Mouse (Mus musculus) T-cell, adult 2 months (primary cell): ENCODE measurements at regions not wholly inside any gene's neighbourhood (a gene's known extent, or its start where the extent isn't known, plus 50 kb on each side); places are given as distances from the start of the nearest gene placed in this dataset.
"Not testable (repeated sequence)": the region's sequence is repeated elsewhere in the genome, so short reads cannot be mapped to it uniquely, and the experiment has no call there.

ENCODE experiments used
- DNase-seq: peaks from one replicate; pipeline ENCODE4 v3.0.0; 2022; ENCODE audit warnings: low spot score

DNA sequence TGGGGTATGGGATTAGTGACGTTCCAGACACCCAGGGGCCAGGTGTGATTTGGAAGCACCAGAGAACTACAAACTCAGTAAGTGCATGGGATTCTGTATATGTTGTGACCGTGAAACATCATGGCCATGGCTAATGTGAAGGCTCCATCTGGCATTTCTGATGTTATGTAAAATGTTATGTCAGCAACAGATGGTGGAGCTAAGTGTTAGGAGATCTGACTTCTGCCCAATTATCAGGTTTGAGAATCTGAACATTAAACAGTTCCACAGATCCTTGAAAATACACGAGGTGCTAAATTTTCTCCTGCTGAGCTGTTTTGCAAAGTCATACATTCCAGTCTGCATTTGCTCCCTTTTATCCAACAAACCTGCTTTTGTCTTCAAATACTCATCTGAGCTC, 223.6 kb upstream of the Egfl6 start:
- DNase-seq, result no peak

DNA sequence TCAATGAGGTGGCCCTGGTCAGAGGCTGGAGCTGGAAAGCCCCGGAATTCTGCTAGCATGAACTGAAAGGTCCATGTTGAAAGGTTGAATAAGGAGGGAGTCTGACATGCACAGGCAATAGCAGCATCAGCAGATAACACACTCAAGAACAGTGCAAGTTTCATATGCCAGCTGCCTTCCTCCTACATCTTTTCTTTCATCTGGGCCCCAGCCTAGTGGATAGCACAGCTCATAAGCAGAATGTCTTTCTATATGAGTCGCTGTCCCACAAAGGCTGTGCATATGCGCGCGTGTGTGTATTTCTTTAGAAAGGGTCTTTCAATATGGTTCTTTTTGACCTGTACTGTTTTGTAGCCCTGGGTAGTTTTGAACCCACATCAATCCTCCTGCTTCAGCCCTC, 222.7 kb upstream of the Egfl6 start:
- DNase-seq, result no peak

DNA sequence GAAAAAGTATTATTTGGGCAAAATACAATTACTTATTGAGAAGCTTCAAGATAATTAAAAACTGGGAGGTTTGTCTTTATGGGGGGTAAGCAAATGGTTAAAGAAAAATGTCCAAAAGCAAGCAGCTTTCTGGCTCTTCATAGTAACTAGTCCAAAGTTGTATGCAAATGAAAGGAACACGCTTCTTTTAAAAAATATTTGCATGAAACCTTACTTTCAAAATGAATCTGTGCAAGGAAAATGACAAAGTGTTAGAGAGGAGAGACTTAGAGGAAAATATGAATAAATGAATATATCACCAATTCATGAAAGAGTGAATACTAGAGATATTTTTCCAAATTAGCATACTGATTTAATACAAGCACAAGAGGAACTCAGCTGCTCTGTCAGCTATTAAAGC, 220.4 kb upstream of the Egfl6 start:
- no peak for DNase-seq

DNA sequence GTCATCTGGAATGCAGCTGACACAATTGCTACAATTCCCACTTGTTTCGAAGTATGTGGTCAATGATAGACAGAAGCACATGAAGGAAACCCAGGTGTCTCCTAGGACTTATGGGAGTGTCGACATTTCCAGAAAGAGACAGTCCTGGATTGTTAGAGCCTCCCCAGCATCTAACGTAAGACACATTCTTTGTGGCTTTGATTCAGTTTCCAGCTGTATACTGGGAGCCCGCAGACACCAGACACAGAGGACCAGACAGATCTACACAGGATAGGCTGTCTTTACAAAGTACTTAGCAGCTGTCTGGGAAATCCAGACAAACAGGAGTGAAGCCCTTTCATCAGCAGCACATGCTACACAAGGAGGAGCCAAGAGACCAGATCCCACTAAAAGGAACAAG, 220.0 kb upstream of the Egfl6 start:
- no peak for DNase-seq

DNA sequence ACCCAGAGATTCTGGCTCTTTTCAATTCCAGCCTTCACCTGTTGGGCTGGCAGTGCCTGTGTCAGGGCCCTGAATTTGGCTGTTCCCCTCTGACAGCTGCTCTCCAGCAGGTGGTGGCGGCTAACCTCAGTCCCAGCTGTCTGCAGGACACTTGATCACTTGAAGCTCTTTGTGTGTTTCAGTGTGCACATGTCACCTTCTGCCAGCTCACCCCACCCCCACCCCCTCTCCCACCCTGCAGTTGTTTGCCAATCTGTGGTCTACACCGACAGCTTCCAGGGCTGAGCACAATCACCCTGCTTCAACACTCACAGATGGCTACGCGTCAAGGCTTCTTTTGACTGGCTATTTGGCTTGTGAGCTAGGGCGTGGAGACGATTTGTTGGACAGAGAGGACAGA, 217.7 kb upstream of the Egfl6 start:
- DNase-seq, result peak; percentile 2

DNA sequence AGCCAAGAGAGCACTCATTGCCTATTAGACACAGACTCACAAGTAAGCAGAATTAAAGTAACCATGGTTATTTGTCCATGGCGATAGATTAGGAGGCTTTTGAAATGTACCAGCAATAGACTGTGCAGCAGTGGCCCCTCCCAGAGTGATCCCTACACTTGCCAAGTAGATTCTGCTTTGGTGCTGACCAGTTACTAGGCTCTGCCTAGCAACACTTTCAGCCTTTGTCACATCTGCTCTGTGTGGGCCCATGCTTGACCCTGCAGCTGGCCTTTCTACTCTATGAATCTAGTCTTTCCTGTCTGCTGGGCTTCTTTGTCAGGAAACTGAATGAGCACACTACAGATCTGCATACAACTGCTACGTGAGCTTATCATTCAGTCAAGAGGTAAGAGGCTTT, 215.5 kb upstream of the Egfl6 start:
- no peak for DNase-seq

DNA sequence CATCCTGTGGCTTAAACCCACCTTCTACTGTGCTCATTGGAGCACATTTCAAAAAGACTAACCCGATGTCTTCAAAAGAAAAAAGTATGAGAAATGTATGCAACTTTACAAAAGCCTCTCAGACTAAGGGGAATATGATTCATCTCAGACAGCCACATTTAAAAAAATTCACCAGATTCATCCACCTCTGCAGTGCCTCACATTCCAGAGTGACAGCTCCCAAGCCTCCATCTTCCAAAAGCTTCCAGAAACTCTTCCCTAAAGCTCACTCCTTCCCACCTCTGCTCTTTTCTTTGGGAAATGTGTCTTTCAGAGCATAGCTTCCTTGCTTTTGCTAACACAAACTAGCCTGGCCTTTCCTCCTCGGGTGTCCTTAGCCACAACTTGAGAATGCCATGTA, 210.1 kb upstream of the Egfl6 start:
- DNase-seq, result no peak

DNA sequence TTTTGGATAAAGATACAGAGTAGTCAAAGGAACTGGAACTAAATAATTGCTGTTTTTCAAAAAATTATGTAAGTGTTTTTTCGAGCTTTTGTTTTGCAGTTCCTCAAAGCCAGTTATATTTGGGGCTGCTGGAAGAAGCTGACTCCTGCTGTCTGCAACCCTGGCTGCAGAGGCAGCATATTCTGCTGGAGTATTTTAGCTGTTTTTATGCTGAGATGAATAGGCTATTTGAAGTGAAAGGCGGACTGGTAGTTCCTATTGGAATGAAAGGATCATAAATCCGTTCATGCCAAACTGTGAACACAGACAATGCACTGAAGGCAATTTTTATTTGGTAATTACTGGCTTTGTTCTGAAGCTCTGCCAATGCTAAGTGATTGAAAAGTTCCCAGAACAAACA, 203.5 kb upstream of the Egfl6 start:
- DNase-seq, result no peak

DNA sequence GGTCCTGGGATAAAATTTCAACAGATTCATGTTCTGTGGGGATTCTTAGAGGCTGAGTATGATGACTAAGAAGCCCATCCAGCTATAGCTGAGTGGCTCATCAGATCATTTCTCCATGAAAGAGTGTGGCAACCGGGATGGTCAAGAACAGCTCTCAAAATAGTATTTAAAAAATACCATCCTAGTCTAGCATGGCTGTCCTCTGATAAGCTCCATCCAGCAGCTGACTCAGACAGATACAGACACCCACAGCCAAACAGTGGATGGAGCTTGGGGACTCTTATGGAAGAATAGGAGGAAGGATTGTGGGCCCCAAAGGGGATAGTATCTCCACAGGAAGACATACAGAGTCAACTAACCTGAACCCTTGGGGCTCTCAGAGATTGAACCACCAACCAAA, 201.6 kb upstream of the Egfl6 start:
- not testable (repeated sequence) for DNase-seq

DNA sequence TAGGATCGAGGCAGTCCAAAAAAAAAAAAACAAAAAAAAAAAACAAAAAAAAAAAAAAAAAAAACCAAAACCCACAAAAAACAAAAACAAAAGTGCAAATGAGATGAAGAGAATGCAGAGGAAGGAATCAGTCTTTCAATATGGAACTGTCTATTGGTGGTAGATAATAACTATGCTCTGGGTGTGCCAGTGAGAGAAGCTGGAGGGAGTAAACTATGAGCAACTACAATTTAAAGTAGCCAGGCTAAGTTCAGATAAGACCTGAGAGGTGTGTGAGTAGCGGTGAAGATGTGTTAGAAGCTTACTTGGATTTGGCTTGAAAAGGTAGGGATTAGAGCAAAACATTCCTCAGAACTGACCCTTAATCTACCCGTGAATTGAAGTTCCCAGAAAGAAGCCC, 200.1 kb upstream of the Egfl6 start:
- DNase-seq, result no peak

DNA sequence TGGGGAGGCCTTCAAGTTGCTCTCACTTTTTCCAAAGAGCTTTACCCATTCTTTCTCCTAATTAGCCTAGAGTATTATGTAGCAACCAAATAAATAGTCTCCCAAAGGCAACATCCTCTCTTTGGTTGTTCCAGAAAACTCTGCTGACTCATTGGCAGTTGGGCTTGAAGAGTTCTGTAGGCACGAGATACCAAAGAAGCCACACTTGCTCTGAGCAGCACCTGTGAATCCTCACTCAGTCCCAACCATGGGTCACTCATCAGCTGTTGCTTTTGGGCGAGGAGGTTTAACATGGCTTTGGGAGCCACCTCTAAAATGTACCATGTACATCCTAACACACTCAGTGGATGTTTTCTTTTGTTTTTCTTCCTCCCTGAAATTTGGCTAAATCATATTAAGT, 197.9 kb upstream of the Egfl6 start:
- DNase-seq, result no peak

DNA sequence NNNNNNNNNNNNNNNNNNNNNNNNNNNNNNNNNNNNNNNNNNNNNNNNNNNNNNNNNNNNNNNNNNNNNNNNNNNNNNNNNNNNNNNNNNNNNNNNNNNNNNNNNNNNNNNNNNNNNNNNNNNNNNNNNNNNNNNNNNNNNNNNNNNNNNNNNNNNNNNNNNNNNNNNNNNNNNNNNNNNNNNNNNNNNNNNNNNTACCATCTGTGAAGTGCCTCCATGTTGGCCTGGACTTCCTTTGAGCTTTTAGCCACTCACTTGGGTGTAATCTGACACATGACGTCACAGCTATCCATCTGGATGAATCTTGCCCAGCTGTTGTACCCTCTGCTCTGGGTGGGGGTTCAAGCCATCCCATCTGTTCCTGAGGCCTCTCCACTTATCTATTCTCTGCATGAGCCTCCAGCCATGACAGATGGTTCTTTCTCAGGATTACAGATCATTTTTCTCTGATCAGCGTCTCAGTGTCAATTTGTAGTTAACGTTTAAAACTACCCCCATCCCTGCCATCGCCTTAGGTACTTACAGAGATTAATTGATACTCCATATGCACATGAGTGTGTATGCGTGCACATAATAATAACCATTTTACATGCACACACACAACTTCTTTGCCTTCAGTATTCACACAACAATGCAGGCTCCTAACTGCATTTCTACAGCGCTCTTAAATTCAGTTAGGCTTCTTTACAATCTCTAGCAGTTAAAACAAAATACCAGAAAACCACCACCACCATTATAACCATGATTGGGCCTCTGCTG, 194.0 kb upstream of the Egfl6 start:
- DNase-seq, result no peak

DNA sequence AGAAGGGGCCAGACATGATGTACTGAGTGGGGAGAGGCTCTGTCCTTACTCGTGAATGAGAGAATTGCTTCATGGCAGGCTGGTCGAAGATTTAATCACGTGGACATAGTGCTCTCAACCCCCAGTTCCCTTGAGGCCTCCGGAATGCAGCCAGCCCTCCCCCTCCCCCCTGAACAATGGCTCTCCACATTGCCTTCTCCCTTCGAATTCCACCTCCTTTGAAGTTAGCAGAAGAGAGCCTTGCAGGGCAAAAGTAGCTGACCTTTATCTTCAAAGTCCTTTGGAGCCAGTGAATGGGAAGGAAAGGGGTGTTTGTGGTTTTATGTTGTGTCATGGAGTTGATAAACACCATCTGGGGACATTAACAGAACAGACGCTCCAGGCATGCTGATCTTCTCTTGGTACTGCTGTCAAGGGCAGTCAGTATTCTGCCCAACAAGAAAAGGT, 187.9 kb upstream of the Egfl6 start:
- no peak for DNase-seq

DNA sequence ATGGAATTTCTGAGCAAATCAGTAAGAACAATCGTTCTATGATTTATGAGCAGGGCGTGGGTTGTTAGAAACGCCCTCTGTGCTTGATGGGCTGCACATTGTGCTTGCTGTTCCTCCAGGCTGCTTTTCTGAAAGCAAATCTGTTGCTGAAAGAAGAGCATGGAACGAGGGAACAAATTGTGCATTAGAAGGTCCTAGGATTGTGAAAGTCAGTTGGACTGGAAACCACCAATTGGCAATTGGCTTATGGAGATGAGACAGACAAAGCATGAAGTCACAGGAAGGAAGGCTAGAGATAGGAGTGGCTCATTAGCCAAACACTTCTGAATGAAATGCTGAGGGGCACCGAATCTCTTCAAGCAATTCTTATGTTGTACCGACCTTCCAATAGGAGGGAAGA, 181.5 kb upstream of the Egfl6 start:
- no peak for DNase-seq

DNA sequence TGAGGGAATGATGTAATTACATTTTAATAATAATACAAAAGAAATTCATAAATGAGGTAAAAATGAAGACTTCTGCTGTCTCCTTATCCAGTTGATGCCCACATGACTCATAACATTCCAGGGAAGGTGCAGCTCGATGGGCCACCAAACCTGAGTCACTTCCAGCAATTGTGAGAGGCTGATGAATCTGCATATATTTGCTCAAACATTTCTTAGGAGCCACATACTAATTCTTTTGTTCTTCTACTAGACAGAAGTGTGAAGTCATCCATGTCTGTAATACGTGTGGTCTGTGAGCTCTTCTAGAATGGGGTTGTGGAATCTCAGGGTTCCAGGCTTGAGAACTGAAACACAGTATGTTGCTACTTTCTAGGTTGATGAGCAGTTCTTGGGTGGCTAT, 180.1 kb upstream of the Egfl6 start:
- no peak for DNase-seq

DNA sequence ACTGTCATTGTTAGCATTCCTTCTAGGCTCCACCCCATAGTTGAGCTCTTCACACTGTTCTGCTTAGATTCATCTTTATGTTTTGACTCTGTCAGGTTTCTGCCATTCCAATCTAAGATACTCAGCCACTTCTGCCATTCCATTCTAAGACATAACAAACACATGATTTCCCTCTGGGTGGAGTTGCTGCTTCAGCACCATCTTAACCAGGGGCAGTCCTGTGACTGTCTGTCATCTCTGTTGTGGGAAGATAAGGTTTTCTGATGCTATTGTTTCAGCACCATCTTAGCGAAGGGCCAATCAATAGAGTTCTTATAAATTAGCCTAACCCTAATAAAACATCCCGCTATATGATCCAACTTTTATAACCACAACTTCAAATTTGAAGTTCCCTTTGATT, 176.6 kb upstream of the Egfl6 start:
- no peak for DNase-seq

DNA sequence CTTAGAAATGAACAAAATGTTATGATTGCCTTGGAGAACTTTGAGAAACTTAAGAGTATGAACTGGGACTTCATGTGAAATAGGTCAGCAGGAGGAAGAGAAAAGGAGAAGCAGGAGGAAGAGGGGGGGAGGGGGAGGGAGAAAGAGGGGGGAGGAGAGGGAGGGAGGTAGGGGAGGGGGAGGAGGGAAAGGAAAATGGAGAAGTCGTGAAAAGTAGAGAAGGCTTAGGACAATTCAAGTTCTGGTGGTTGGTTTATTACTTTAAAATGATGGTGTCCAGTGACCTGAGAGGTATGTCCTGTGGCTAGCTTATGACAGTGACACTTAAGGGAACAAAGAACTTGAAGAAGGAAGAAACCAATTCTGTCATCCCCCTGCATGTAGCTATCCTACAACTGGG, 171.6 kb upstream of the Egfl6 start:
- no peak for DNase-seq

DNA sequence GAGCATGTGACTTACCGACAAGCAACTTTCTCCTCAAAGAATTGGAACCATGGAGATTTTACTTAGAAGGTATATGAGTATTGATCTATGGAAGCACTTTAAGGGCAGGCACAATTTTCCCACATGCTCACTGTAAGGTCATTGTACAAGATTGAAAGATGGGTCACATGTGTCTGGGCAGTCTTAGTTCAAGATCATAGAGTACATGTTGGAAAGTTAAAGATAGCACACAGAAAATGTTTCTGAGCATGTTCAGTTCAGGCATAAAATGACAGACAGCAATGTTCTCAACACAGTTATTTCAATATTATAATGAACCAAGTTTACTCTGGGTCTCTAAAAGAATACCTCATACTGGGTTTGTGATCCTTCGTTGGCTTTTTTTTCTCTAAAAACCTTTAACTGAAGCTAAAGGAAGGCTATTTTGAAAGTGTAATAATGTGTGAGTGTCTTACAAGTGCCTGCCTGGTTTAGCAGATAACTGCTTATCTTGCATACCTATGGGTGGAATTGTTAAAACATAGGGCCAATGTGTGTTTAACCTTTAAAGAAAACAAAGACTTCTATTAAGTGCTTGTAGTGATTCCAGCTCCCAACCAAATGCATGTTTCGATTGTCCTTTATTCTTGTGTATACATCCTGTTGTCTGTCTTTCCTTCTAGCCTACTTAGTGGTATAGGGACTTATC, 169.6 kb upstream of the Egfl6 start:
- no peak for DNase-seq

DNA sequence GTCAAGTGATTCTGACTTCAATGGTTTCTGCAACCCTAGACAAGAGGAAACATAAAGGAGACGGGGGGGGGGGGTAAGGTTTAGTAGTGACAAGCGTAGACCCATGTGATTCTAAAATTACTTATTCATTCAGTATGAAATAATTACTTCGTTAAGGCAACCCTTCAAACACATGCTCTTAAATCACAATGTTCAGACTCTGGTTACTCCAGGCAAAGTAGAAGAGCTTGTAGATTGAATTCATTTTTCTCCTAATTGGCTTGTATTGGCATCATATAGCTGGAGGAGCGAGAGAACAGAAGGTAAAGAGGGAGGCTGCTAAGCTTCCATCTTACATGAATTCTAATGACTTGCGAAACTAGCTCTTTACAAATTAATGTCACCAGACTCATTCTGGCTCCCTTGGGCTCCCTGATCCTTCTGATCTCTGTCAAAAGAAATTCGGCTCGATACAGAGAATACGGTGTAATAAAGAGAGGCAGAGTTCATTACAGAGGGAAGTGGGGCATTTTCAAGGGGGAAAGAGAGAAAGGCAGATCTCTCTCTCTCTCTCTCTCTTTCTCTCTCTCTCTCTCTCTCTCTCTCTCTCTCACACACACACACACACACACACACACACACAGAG, 163.6 kb upstream of the Egfl6 start:
- no peak for DNase-seq

DNA sequence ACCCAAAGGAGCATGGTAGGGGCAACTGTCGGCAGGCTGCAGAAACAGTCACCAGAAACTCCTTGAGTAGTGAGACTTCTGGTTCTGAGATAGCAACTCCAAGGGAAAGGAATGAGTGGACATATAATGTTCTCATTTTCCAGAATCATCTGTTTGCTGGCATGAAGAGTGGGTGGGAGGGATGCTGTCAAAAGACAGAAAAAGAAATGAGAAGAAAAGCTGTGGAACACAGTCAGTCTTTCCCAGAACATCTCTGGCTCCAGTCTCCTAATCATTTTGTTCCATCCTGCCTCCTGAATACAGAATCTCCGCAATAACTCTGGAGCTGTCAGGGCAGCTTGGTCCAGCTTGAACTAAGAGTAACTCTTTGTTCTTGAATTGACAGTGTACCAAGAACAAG, 145.8 kb upstream of the Egfl6 start:
- DNase-seq, result no peak

DNA sequence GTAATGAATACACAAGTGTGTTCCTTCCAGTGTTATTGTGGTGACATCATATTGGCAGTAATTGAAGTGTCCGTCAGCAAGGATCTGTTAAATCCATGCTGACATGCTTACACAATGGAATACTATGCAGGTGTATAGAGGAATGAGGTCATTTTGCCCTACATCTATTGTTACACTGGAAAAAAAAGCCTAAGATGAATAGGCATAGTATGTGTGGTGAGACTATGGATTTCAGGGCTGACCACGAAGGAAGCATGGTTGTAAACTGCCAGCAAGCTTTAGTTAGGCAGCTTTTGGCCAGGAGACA, 143.1 kb upstream of the Egfl6 start:
- DNase-seq, result no peak

DNA sequence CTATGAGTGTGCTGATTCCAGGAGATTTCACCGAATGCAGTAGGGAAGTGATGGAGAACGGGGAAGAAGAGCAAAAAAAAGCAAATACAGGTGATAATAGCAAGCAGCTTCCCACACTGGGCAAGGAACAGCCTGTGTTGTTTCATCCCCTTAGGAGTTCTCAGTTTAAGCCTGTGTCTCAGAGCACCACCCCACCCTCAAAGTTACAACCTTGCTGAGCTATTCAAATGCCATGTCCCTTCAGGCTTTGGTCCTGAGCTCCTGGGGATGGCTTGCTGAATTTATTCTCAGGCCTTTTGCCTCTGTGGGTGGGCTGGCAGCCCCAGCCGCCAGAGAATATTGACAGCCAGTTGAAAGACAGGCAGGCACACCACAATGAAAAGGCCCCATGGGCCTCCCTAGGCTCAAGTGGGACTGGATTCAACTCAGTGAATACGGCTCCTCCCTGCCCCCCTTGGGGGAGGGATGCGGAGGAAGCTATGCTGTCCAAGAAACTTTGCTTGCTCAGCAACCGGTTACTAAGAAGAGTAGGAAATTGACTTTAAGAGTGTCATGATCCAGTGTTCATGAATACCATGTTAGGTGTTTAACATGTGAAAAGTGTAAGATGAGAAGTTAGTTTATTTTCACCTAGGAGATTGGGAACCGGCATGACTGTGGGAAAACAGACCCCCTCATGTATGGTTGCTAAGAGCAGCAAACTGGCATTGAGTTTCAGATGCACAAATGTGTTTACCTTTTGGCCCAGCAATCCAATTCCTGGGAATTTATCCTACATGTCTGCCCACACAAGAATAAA, 142.5 kb upstream of the Egfl6 start:
- DNase-seq, result no peak
